Mouse (Mus musculus) limb, embryonic 14.5 days (tissue): ENCODE data around the gene Dab1. TPM values are rescaled to one million over a fixed set of nuclear protein-coding genes. Genes with fewer than 3 reads are reported as not detected.

Experiments
- ATAC-seq: fragments of 200-750 bp; cut with Nextera tagmentation; 2 replicates; pipeline ENCODE4 v1.8.0; 2017; ENCODE audit warnings: low read depth, moderate number of reproducible peaks, moderate TSS enrichment; ENCODE audit not compliant: low FRiP score
- DNase-seq: peaks from one replicate; pipeline ENCODE4 v3.0.0-alpha.2; 2015; ENCODE audit warnings: low spot score
- H3K27ac ChIP-seq: fragments of 300-500 bp; sonication (generic); replicated peaks from 2 replicates; pipeline ENCODE4 v1.5.1; 2014; ENCODE audit warnings: low read depth, mild to moderate bottlenecking, low read length, moderate library complexity, mixed read lengths
- H3K27me3 ChIP-seq: fragments of 300-500 bp; sonication (generic); 2 replicates; pipeline ENCODE4 v1.6.1; 2014; ENCODE audit warnings: low read length, mixed read lengths; ENCODE audit not compliant: control insufficient read depth, insufficient read depth
- H3K36me3 ChIP-seq: fragments of 300-500 bp; sonication (generic); 2 replicates; pipeline ENCODE4 v1.6.1; 2014; ENCODE audit warnings: mild to moderate bottlenecking, low read length, moderate library complexity, mixed read lengths; ENCODE audit not compliant: control insufficient read depth, insufficient read depth
- H3K4me1 ChIP-seq: fragments of 300-500 bp; sonication (generic); 2 replicates; pipeline ENCODE4 v1.6.1; 2014; ENCODE audit warnings: antibody characterized with exemption, low read length, mixed read lengths; ENCODE audit not compliant: control insufficient read depth, insufficient read depth
- H3K4me2 ChIP-seq: fragments of 300-500 bp; sonication (generic); replicated peaks from 2 replicates; pipeline ENCODE4 v1.6.1; 2014; ENCODE audit warnings: low read depth, mild to moderate bottlenecking, low read length, moderate library complexity; ENCODE audit not compliant: severe bottlenecking
- H3K4me3 ChIP-seq: fragments of 300-500 bp; sonication (generic); replicated peaks from 2 replicates; pipeline ENCODE4 v1.5.1; 2014; ENCODE audit warnings: low read length
- H3K9ac ChIP-seq: fragments of 300-500 bp; sonication (generic); 2 replicates; pipeline ENCODE4 v1.6.1; 2014; ENCODE audit warnings: mild to moderate bottlenecking, low read depth, low read length, moderate library complexity; ENCODE audit not compliant: severe bottlenecking
- H3K9me3 ChIP-seq: fragments of 300-500 bp; sonication (generic); 2 replicates; pipeline ENCODE4 v1.6.1; 2016; ENCODE audit warnings: low read length; ENCODE audit not compliant: control insufficient read depth
- POLR2A ChIP-seq: fragments of 200-500 bp; IDR thresholded peaks from 2 replicates; pipeline ENCODE4 v1.8.0; 2012; ENCODE audit warnings: inconsistent platforms, mild to moderate bottlenecking, moderate library complexity, borderline replicate concordance; ENCODE audit not compliant: insufficient read depth, insufficient read length; ENCODE audit errors: extremely low read depth
- WGBS: fragments of 180-500 bp; shearing (Covaris S2); extraction: QIAGEN DNeasy Blood & Tissue Kit; methylation state at CpG from one replicate; pipeline ENCODE4 v1.1.7; 2014; 5-methylcytosine and 5-hydroxymethylcytosine counted together
- polyA plus RNA-seq, 2 experiments: library from polyadenylated mRNA; depleted of rRNA in 1 of 2; stranded (reverse) in 1 of 2; unstranded in 1 of 2; fragments of >200 nt; fragmentation: Nextera tagmentation in 1 of 2; extraction: Ambion mirVana in 1 of 2; gene quantifications; 2 replicates each; pipeline versions ENCODE4 v1.2.1 to v1.2.3; 2012 to 2014

Dab1 gene
- polyA plus RNA-seq, 2 experiments: 5.5 to 12.1 TPM

GRCm38 (mm10) chr4:104456173-104456873, 837.2 kb downstream of the Dab1 start:
- DNase-seq: no peak
- Histone ChIP-seq H3K36me3 (no peaks in the 10 kb centered on the region), H3K4me2 (no peak overlapping the region), H3K9me3 (no peaks in the 10 kb centered on the region), H3K4me3 (no peak overlapping the region), H3K9ac (no peak overlapping the region), H3K27ac (no peak overlapping the region), H3K4me1 (no peaks in the 10 kb centered on the region), H3K27me3 (no peaks in the 10 kb centered on the region)
- 76% methylated on average over 7 of the region's 7 CpGs for WGBS
- no peak for TF ChIP-seq POLR2A
- ATAC-seq: no peak

GRCm38 (mm10) chr4:104458726-104459125, 839.6 kb downstream of the Dab1 start:
- DNase-seq: no peak
- Histone ChIP-seq H3K9me3 (no peaks in the 10 kb centered on the region), H3K4me1 (0 out of 2 replicates have a peak, but pooled peaks cover 3% of the 10 kb centered on the region), H3K4me2 (no peak overlapping the region), H3K27ac (no peak overlapping the region), H3K9ac (no peak overlapping the region), H3K27me3 (no peaks in the 10 kb centered on the region), H3K4me3 (no peak overlapping the region), H3K36me3 (no peaks in the 10 kb centered on the region)
- no peak for TF ChIP-seq POLR2A
- WGBS: 28% methylated on average over 5 of the region's 5 CpGs
- ATAC-seq: no peak

- TF ChIP-seq POLR2A: no peak
- Histone ChIP-seq H3K9me3 (no peaks in the 10 kb centered on the region), H3K4me2 (no peak overlapping the region), H3K27me3 (no peaks in the 10 kb centered on the region), H3K9ac (no peak overlapping the region), H3K27ac (no peak overlapping the region), H3K36me3 (no peaks in the 10 kb centered on the region), H3K4me3 (no peak overlapping the region), H3K4me1 (0 out of 2 replicates have a peak, but pooled peaks cover 5% of the 10 kb centered on the region)
- DNase-seq (no peak), ATAC-seq (no peak)
- WGBS: 66% methylated on average over 12 of the region's 12 CpGs
Measured at GRCm38 (mm10) chr4:104461106-104462011, 842.2 kb downstream of the Dab1 start.

GRCm38 (mm10) chr4:104462932-104463780, 844.0 kb downstream of the Dab1 start:
- no peak for ATAC-seq
- WGBS: 64% methylated on average over 11 of the region's 11 CpGs
- Histone ChIP-seq H3K4me3 (no peak overlapping the region), H3K36me3 (no peaks in the 10 kb centered on the region), H3K27ac (no peak overlapping the region), H3K4me2 (no peak overlapping the region), H3K27me3 (no peaks in the 10 kb centered on the region), H3K9me3 (no peaks in the 10 kb centered on the region), H3K4me1 (0 out of 2 replicates have a peak, but pooled peaks cover 5% of the 10 kb centered on the region), H3K9ac (no peak overlapping the region)
- DNase-seq: no peak
- TF ChIP-seq POLR2A: no peak

GRCm38 (mm10) chr4:104463781-104464170, 844.6 kb downstream of the Dab1 start:
- DNase-seq (no peak), ATAC-seq (no peak)
- Histone ChIP-seq H3K9me3 (no peaks in the 10 kb centered on the region), H3K9ac (no peak overlapping the region), H3K27ac (no peak overlapping the region), H3K27me3 (no peaks in the 10 kb centered on the region), H3K4me1 (0 out of 2 replicates have a peak, but pooled peaks cover 5% of the 10 kb centered on the region), H3K36me3 (no peaks in the 10 kb centered on the region), H3K4me3 (no peak overlapping the region), H3K4me2 (no peak overlapping the region)
- 48% methylated on average over 7 of the region's 7 CpGs for WGBS
- TF ChIP-seq POLR2A: no peak
